Mouse (Mus musculus) spleen, postnatal 14 days (tissue): Measurements from ENCODE around the gene Runx3.

ENCODE experiments used
- DNase-seq, 2 experiments: peaks; one replicate each; pipeline ENCODE4 v3.0.0; 2021 to 2022; ENCODE audit warnings: low spot score in 2 of 2

Gene Runx3

GRCm38 (mm10) chr4:135114301-135114700 lies 6.2 kb upstream of the Runx3 start:
- no peak for DNase-seq

GRCm38 (mm10) chr4:135115426-135116170 lies 4.9 kb upstream of the Runx3 start:
- DNase-seq, result no peak

DNA sequence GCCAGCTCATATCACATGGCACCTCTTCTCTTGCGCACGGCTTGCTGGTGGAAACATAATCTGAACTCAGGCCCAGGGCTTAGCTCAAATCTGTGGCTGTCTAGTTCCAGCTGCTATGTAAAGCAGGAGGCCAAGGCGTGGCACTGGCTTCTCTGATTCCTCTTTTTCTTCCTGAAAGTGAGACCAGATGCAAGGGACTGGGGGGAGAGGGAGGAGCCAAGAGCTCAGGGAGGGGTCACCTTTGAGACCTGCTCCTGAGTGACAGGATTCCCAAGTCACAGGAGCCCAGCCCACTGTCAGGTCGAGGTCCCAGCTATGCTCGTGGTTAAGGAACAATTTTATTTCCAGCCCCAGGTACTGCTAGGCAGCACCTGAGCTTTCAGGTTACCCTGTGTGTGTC lies 4.1 kb upstream of the Runx3 start:
- no peak for DNase-seq

GRCm38 (mm10) chr4:135117846-135118245 lies 2.6 kb upstream of the Runx3 start:
- no peak for DNase-seq

DNA sequence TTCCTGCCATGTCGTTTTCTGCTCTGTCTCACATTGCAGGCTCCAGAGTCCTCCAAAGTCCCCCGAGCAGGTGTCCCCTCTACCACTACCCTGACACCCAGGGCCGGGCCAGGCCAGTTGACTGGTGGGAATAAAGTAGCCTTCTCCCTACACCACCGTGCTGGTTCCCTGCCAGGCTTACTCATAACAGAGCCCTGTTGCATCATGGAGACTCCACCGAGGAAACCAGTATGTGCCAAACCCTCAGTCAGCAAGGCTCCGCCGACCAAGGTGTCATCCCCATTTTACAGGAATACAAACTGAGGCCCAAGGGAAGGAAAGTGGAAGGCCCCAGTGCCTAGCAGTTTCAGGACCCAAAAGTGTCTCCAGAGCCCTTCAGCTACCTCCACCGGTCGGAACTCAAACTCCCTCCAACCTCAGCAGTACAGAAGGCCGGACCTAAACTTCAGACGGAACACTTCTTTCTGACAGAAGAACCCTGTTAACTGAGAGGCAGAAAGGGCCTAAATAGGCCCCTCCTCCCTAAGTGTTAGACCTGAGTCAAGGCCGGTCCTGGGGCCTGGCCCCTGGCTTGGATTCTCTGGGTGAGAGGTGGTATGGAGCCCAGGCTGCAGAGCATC lies 1.5 kb upstream of the Runx3 start:
- no peak for DNase-seq

- DNase-seq, result no peak
Measured at GRCm38 (mm10) chr4:135123721-135124120, 3.3 kb downstream of the Runx3 start.

DNA sequence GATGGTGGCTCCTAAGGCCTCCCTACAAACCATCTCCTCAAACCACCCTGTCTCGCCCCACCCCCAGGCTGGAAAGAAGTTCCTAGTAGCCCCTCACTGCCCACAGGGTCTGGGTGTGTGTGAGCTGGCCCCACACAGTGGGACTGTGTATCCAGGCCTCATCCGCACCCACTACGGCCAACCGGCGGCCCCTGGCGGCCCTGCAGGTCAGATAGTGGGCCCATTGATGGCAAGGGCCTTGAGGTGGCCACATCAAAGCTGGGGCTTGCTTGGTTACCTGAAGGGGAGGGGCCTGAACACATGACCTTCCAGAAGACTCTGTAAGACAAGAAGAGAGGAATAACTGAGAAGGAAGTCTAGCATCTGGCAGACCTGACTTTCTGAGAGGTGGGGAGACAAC lies 4.3 kb downstream of the Runx3 start:
- no peak for DNase-seq

GRCm38 (mm10) chr4:135125152-135125551 lies 4.7 kb downstream of the Runx3 start:
- DNase-seq, result no peak

DNA sequence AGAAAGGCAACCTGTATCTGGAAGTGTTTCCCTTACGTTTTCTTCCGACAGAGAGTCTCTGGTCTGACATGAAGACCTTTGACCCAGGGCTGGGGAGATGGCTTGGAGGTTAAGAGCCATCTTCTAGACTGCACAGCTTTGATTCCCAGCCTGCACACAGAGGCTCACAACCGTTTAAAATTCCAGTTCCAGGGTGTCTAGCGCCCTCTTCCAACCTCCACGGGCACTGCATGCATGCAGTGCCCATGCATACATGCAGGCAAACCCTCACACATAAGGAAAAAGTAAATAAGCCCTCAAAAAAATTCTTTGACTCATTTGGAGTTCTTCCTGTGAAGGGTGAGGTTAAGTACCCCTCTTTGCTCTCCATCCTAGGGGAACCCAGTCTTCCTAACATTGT lies 5.9 kb downstream of the Runx3 start:
- DNase-seq, result no peak

DNA sequence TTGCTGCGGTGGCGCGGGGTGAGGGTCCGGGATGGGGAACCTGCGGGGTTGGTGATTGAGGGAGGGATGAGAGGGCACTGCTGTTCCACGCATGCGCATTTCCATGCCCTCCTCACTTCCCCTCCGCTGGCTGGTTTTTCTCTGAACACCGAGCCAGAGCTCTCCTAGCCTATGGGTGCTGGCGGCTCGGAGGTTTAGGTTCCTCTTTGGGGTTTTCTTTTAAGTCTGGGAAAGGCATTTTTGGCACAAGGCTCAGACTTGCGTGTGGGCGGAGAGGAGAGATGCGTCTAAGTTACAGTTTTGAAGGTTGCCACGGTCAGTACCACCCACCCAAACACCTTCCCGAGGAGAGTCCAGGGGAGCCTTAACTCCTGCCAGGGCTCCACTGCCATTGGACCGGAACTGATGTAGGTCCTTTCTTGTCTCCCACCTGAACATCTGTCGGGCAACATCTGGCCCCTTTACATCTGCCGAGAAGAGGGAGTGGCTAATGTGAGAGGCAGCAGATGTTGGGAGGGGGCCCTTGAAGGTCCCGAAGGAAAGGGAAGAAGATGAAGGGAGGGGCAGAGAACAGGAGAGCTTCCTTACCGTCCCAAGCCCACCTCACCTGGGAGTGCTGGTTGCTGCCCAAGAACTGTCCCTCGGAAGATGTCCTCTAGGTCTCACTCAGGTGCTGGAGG lies 8.5 kb downstream of the Runx3 start:
- no peak for DNase-seq

GRCm38 (mm10) chr4:135130156-135130555 lies 9.7 kb downstream of the Runx3 start:
- no peak for DNase-seq

DNA sequence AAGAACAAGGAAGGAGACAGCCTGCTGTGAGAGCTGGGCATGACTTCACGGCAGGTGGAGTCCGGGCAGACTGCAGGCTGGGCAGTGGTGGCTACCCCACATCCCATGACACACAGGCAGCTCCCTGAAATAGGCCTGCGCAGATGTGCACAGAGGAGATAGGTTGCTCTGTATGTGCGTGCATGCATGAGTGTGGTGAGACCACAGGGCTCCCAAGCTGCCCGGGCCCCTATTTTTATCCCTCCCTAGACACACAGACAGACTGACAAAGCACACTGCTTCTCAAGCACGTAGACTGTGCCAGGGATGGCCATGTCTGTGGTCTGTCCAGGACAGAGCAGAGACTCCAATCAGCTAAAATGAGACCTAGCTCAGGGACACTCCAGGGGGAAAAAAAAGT lies 10.7 kb downstream of the Runx3 start:
- no peak for DNase-seq

- DNase-seq, result no peak
Measured at GRCm38 (mm10) chr4:135132797-135133196, 12.3 kb downstream of the Runx3 start.

DNA sequence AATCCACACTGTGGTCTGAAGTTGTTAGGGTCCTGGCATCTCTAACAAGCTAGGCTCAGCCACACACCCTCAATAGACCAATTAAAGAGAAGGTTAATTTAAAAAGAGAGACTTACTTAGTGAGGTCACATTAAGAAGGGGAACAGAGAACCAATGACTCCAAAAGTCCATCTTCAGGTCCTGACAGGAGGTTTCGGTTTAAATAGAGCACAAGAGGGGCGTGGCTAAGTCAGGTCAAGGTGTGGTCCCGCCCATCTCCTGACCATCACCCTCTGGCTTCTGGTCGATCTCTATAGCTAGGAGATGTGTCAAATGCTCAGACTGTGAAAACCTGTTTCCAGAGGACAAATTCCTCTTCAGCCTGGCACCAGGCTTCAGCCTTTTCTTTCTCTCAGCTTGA lies 13.3 kb downstream of the Runx3 start:
- DNase-seq, result no peak

GRCm38 (mm10) chr4:135135331-135135730 lies 14.9 kb downstream of the Runx3 start:
- DNase-seq, result no peak

DNA sequence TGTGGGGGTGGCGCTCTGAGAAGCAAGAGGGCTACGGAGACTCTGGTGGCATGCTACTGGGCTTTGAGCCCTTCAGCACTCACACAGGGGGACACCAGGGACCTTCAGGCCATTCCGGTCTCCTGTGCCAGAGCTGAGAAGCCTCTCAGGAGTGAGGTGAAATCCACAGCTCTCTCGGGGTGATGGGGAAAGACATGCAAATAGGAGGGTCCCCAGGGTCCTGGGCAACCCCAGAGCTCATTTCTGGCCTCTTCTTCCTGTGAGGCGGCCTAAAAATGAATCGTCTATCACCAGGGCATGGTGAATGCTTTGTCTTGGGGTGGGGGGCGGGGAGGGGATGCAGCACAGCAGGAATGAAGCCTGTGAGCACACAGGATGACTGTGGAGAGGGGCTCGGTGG lies 15.8 kb downstream of the Runx3 start:
- no peak for DNase-seq

DNA sequence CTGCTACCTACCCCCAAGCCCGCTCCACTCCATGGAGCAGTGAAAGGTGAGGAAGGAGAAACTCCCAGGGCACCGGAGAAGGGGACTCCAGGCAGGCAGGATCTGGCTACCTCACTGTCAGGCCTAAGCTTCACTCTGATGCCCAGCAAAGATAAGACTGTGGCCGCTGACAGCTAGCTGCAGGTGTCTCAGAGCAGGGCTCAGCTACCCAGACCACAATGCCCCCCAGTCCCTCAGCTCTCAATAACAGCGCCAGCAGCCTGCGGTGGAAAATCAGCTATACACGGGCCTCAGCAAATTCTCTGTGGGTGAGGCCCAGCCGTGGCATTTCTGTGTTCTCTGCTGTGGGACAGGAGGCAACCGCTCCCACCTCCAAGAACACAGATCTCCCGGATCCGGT lies 16.2 kb downstream of the Runx3 start:
- DNase-seq, result no peak

DNA sequence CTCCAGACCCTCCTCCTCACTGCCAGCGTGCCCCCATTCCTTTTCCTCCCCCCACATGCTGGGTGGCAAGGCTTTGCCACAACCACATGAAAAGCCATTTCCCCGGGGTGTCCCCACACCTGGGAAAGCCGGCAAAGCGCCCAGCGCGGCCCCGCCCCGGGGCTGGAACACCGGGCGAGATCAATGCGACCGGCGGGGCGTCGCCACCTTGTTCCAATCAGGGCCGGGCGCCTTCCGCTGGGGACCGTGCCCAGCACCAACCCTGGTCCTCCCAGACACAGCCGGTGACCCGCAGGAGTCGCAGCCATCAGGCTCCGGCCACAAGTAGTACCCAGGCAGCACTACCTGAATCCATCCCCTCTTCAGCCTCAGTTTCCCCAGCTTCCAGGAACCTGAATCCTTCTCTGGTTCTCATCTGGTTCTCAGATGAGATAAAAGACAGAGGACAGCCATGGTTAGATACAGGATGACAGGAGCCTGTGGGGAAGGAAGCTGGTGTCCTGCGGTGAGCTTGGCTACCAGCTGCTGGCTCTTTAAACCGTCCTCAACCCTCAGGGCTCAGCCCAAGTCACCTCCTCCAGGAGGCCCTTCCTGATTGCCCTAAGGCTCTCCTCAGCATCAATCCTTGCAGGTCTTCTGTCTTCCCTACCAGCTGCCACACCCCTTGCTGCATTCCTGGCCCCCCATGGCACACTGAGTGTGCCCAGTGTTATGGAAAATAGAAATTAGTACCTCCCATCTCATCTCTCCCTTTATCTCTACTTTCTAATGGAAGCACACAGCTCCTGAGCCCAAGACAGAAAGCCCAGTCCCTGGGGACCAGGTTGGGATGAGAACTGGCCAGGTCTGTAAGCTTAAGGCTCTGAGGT lies 20.4 kb downstream of the Runx3 start:
- DNase-seq, result no peak

GRCm38 (mm10) chr4:135141720-135142119 lies 21.3 kb downstream of the Runx3 start:
- no peak for DNase-seq

GRCm38 (mm10) chr4:135146734-135147133 lies 26.3 kb downstream of the Runx3 start:
- DNase-seq, result no peak

DNA sequence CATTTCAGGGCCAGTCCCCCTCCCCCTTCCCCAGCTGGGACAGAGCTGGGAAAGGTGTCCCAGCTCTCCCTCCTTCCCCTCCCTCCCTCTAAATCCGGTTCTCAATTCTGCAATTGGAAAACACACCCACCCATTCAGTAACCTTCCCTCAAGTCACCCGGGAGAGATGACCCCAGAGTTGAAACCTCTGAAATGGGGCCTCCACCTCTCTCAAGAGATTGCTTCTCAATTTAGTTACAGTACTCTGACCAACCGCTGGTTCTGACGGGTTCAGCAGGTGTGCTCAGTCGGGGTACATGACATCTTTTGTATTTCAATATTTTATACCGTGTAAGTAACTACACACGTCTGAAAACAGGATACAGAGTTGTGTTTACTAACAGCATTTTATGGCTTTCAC lies 28.2 kb downstream of the Runx3 start:
- DNase-seq, result no peak
